Mouse (Mus musculus): ENCODE measurements around the gene Ppp1r14b.
"Not testable (repeated sequence)": the region's sequence is repeated elsewhere in the genome, so short reads cannot be mapped to it uniquely, and the experiment has no call there.

Gene Ppp1r14b

GRCm38 (mm10) chr19:6977759-6978638, 3.2 kb downstream of the Ppp1r14b start:
- no peak for DNase-seq

GRCm38 (mm10) chr19:6978639-6978974, 3.8 kb downstream of the Ppp1r14b start:
- no peak for DNase-seq

DNA sequence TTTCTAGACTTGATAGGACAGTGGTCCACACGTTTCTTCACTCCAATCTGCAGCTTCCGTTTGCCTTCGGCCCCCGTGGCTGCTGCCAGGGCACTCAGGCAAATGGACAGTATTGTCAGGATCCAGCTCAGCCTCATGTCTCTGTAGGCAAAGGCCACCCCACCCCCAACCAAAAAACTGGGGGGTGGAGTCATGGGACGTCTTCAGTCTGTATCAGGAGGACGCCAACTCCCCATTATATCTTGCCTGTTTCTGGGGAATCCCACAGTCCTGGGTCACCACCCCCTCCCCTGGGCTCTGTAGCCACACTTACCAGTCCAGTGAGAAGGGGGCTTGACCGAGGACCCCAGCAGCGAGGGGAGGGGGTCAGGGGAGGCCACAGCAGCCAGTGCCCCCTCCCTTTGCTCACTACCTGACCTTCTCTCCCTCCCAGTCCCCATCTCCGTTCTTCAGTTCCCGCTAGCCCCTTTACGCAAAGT, 4.3 kb downstream of the Ppp1r14b start:
- peak; percentile 43 for DNase-seq

GRCm38 (mm10) chr19:6979486-6980380, 5.0 kb downstream of the Ppp1r14b start:
- peak; percentile 100 for DNase-seq

- DNase-seq: peak; percentile 98
Measured at GRCm38 (mm10) chr19:6980381-6981093, 5.8 kb downstream of the Ppp1r14b start, which contains the start of gene Fkbp2. Fkbp2 (minus strand) TSS chr19:6980501.

- no peak for DNase-seq
Measured at GRCm38 (mm10) chr19:6981465-6981864, 6.7 kb downstream of the Ppp1r14b start.

DNA sequence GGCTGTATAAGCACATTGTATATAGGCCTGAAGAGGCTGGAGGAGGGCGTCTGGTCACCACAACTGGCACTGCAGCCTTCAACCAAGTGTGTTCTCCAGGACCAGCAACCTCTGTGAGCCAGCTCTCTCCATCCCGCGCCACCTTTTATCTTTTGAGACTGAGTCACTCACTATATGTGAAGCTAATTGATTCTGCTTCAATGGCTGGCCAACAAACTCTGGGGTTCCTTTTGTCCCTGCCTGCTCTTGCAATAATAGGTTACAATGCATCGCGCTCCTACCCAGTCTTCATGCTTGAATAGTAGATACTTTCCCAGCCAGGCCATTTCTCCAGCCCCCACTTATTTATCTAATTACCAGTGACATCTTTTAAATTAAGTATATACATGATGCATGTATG, 8.9 kb downstream of the Ppp1r14b start:
- no peak for DNase-seq

DNA sequence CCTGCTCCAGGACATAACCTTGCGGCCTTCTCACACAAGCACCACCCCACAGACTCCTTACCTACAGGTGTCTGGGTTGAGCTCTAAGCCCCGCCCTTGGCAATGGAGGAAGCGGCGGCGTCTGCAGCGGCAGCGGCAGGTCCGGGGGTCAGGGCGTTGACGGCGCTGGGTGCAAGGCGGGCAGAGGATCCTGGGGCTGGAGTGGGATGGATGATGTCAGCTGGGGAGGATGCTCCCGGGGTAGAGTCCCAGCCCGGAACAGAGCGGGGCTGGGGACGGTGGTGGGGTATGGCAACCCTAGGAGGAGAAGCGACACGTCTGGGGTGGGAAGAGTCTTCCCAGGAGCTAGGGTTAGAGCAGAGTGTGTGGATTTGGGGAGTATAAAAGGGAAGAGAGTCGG, 10.5 kb downstream of the Ppp1r14b start:
- DNase-seq: no peak

GRCm38 (mm10) chr19:6985951-6986708, 11.4 kb downstream of the Ppp1r14b start:
- no peak for DNase-seq

DNA sequence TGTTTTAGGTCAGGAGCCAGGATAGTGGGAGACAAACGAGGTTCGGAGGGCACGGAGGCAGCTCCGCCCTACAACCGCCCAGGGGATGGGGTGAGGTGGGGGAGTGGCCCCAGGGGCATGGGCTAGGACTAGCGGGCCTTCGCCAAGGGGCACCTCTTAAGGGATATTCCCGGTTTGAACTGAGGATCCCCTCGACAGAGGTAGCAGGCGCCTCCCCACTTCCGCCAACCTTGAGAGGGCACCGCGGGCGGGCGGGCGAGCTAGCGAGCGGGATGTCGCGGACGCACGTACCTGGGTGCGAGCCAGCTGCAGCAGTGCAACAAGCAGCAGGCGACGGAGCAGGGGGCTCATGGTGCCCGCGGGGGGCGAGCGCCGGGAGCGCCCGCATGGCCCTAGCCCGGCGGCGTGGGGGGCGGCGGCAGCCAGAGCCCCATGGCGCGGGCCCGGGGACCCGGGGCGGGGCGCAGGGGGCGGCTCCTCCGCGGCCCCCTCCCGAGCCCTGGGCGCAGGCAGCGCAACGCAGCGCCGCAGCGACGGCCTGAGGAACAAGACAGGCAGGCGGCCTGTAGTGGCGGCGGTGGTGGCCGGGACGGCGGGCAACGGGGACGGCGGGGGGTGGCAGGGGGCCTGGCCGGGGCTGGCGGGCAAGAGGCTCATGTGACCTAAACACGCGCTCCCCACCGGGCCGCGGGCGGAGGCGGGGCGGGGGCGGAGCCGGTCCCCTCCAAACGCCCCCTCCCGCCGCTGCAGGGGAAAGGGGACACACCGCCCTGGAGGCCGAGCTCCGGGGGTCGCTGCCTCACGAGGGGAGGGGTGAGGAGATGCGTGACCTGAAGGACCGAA, 12.5 kb downstream of the Ppp1r14b start, which contains the start of gene Vegfb:
TSS of gene Vegfb (minus strand) at position 591 of the 843 bp plus-strand sequence.
- peak; percentile 64 for DNase-seq

GRCm38 (mm10) chr19:6987904-6988285, 13.1 kb downstream of the Ppp1r14b start:
- DNase-seq: no peak

DNA sequence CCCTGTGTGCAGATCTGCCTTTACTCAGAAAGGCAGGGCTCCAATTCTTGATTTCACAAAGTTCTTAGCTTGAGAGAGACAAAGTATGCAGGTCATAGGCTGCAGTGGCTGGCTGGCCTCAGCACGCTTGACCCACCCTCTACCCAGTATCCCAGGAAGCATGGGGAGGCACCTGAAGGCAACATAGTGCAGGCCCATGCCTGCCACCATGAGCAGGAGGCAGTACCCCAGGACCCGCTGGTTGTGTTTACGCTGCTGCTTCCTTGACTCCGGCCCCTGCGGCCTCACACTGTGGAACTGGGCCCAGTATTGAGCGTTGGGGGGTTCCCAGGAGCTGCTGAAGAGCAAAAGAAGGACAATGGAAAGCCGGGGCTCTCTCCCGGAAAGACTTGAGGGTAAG, 14.5 kb downstream of the Ppp1r14b start:
- no peak for DNase-seq

DNA sequence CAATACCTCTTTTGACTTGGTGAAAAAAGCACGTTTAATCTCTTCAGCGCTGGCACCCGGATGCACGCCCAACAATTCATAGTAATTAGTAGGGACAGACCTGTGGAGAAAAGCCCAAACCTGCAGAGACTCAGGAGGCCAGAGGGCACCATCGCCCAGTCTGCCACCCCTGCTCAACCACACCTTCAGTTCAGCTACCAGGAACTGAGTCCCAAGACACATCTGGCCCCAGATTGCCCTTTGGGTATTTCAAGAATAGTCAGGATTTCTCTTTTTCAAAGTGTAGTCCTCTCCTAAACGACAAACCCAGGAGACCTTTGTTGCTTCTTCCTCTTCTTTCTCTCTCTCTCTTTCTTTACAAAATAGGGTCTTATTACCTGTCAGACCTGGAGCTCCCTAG, 15.9 kb downstream of the Ppp1r14b start:
- DNase-seq: no peak

- DNase-seq: not testable (repeated sequence)
Measured at GRCm38 (mm10) chr19:6991166-6991565, 16.4 kb downstream of the Ppp1r14b start.

GRCm38 (mm10) chr19:6992011-6992858, 17.5 kb downstream of the Ppp1r14b start, which contains the start of gene Dnajc4:
Dnajc4 (minus strand) TSS chr19:6992572.
- peak; percentile 94 for DNase-seq

DNA sequence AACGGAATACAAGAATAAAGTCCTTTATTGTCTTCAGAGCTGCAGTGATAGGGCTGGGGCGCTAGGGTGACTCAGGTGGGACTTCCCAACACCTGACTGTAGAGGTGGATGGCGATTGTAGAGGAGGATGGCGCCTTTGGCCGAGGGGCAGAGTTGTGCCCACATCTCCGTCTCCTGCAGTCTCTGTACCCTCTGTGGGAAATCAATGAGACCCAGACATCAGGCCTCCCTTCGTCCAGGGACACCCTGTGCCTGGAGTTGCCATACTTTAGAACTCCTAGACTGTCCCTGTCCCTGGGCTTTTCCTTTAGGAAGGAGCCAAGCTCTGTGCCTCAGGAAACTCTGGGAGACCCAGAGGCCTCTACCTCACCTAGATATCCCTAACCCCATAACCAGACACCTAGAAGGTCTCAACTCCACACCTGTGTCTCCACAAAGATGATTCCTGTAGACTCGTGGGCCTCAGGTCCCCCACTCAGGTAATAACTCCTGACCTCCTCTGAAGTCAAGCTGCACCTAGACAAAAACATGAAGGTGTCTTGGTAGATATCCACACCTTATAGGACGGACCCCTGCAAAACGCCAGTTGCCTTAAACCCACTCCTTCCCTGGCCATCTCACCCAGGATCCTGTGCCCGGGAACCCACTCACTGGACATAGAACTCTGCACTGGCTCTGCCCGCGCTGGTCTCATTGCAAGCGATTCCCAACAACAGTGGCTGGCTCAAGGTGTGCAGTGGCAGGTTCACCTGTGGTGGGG, 18.4 kb downstream of the Ppp1r14b start:
- DNase-seq: no peak

DNA sequence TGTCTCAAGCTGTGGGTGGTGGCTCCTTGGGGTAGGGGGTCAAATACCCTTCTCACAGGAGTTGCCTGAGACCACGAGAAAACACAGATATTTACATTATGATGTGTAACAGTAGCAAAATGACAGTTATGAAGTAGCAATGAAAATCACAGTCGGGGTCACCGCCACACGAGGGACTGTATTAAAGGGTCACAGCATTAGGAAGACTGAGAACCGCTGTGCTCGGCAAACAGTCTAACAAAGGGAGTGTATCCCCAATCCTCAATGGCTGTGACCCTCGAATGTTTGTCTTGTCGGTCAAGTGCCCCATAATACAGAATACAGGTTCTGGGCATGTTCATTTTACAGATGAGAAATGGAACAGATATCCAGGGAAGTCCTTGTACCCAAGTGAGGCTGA, 19.2 kb downstream of the Ppp1r14b start:
- no peak for DNase-seq

DNA sequence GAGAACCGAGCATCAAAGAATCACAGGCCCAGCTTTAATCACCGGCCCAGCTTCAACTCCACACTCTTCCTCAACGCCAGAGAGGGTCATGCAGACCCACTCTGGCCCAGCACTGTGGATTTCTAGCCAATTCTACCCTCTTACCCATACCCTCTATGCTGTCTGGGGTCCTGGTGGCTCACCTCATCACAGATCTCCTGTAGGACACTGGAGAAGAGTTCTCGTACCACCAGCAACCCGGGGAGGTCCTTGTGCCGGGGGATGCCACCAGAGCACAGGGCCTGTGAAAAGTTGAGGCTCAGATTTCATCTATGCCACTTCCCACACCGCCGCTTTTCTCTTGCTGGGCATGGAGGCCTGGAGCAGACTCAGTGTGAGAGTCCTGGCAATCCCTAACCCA, 19.7 kb downstream of the Ppp1r14b start:
- DNase-seq: no peak
